Mouse (Mus musculus) heart, postnatal 0 days (tissue): ENCODE measurements around the gene AU040320.

Experiments used
- CTCF ChIP-seq: IDR thresholded peaks from 2 replicates; pipeline ENCODE4 v1.5.1; 2016; ENCODE audit warnings: antibody characterized with exemption, control low read depth, low read depth
- EP300 ChIP-seq: IDR thresholded peaks from 2 replicates; pipeline ENCODE4 v1.6.1; 2016; ENCODE audit warnings: antibody characterized with exemption, low read depth

DNA sequence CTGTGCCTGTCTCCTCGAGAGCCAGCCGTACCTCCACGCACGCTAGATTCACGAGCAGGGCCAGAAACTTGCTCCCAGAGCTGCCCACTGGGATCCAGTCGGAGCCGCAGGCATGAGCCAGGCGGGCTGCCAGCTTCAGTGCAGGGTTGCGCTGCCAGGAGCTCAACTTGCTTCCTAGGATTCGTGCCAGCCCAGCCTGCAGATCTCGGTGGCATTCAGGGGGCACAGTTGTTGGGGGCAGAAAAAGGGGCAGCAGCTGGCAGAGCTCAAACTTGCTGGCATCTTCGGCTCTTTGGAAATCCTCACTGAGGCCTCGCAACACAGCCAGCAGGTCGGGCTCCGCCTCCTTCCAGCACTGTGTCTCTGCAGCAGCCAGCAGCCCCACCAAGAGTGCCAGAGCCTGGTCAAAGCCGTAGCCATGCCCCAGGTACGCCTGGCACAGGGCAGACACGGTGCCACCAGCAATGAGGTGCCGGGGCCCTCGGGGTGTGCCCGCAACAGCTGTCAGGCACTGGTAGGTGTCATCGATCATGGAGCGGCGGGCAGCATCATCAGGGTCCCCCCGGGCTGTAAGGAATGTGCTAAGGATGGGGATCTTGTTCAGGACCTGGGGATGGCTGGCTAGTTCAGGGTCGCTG is 3.2 kb upstream of the AU040320 start:
- TF ChIP-seq EP300: no peak
- no peak for TF ChIP-seq CTCF
